Mouse (Mus musculus) embryonic facial prominence, embryonic 11.5 days (tissue): ENCODE results near the gene Tdrd12. TPM values are rescaled to one million over a fixed set of nuclear protein-coding genes. Genes with fewer than 3 reads are reported as not detected.

Source experiments
- ATAC-seq: fragments of 200-750 bp; cut with Nextera tagmentation; replicated peaks from 2 replicates; pipeline ENCODE4 v1.8.0; 2017; ENCODE audit warnings: low read depth; ENCODE audit not compliant: insufficient number of reproducible peaks, low FRiP score, low TSS enrichment
- DNase-seq: peaks from one replicate; pipeline ENCODE4 v3.0.0-alpha.2; 2015; ENCODE audit warnings: low spot score
- H3K27ac ChIP-seq: fragments of 300-500 bp; sonication (generic); replicated peaks from 2 replicates; pipeline ENCODE4 v1.5.1; 2014; ENCODE audit warnings: mild to moderate bottlenecking, low read depth, low read length, control low read depth
- H3K27me3 ChIP-seq: fragments of 300-500 bp; sonication (generic); 2 replicates; pipeline ENCODE4 v1.6.1; 2014; ENCODE audit warnings: mild to moderate bottlenecking, low read length, moderate library complexity, mixed read lengths; ENCODE audit not compliant: control insufficient read depth, insufficient read depth
- H3K36me3 ChIP-seq: fragments of 300-500 bp; sonication (generic); replicated peaks from 2 replicates; pipeline ENCODE4 v1.6.1; 2014; ENCODE audit warnings: low read depth, mild to moderate bottlenecking, low read length, moderate library complexity, mixed read lengths; ENCODE audit not compliant: control insufficient read depth, insufficient read depth
- H3K4me1 ChIP-seq: fragments of 300-500 bp; sonication (generic); 2 replicates; pipeline ENCODE4 v1.6.1; 2014; ENCODE audit warnings: low read length, mixed read lengths; ENCODE audit not compliant: control insufficient read depth, insufficient read depth
- H3K4me2 ChIP-seq: fragments of 300-500 bp; sonication (generic); 2 replicates; pipeline ENCODE4 v1.6.1; 2014; ENCODE audit warnings: low read depth, mild to moderate bottlenecking, control low read depth, low read length, moderate library complexity
- H3K4me3 ChIP-seq: fragments of 300-500 bp; sonication (generic); 2 replicates; pipeline ENCODE4 v1.5.1; 2014; ENCODE audit warnings: low read depth, low read length, control low read depth
- H3K9ac ChIP-seq: fragments of 300-500 bp; sonication (generic); replicated peaks from 2 replicates; pipeline ENCODE4 v1.6.1; 2014; ENCODE audit warnings: mild to moderate bottlenecking, control low read depth, low read length
- H3K9me3 ChIP-seq: fragments of 300-500 bp; sonication (generic); replicated peaks from 2 replicates; pipeline ENCODE4 v1.6.1; 2016; ENCODE audit warnings: mild to moderate bottlenecking, low read length, inconsistent platforms, mixed read lengths; ENCODE audit not compliant: control insufficient read depth
- WGBS: fragments of 180-500 bp; shearing (Covaris S2); extraction: QIAGEN DNeasy Blood & Tissue Kit; methylation state at CpG from one replicate; pipeline ENCODE4 v1.1.7; 2014; 5-methylcytosine and 5-hydroxymethylcytosine counted together
- polyA plus RNA-seq: library from polyadenylated mRNA; unstranded; fragments of >200 nt; fragmentation: Nextera tagmentation; extraction: Ambion mirVana; gene quantifications from 2 replicates; pipeline ENCODE4 v1.2.1, GENCODE M21; 2014

Gene Tdrd12
- polyA plus RNA-seq, 1 experiment from 2014 or later: 0.48 TPM

DNA sequence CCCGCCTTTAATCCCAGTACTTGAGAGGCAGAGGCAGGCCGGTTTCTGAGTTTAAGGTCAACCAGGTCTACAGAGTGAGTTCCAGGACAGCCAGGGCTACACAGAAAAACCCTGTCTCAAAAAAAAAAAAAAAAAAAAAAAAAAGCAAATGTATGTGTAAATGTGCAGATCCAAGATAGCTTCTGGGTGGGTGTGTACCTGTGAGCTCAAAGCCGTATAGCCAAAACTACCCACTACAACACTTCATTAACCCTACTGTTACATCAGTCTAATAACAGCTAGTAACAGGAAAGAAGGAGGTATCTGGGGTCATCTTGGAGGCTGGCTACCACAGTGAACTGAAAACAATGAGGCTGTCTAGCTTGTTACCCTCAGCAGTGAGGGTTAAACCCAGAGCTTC lies 22.3 kb upstream of the Tdrd12 start:
- no peak for ATAC-seq
- H3K9me3 ChIP-seq: no peaks in the 10 kb centered on the region
- DNase-seq: no peak
- no peak overlapping the region for H3K27ac ChIP-seq
- WGBS: 87% methylated on average over 3 of the region's 3 CpGs
- H3K36me3 ChIP-seq: no peaks in the 10 kb centered on the region
- H3K4me3 ChIP-seq: no peak overlapping the region
- H3K9ac ChIP-seq: no peak overlapping the region
- no peaks in the 10 kb centered on the region for H3K27me3 ChIP-seq
- no peak overlapping the region for H3K4me2 ChIP-seq
- H3K4me1 ChIP-seq: no peaks in the 10 kb centered on the region

DNA sequence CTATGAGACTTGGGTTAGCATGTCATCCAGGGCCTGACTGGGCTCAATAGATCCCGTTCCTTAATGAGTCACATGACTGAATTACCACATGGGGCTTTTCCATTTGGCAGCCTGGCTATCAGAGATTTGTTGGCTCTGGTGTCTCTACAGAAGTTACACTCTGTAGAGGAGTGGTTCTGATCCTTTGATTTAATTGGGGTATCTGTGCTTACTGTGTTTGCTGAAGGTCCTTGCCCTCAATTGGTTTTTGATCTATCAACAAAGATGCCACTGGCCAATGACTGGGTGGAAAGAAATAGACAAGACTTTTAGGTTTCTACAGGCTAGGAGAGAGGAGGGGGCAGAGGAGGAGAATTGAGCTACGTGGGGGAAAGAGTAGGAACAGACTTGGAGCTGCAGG lies 21.1 kb upstream of the Tdrd12 start:
- Histone ChIP-seq H3K4me3 (no peak overlapping the region), H3K4me1 (no peaks in the 10 kb centered on the region), H3K27me3 (no peaks in the 10 kb centered on the region), H3K9me3 (no peaks in the 10 kb centered on the region), H3K4me2 (no peak overlapping the region), H3K9ac (no peak overlapping the region), H3K27ac (no peak overlapping the region), H3K36me3 (no peaks in the 10 kb centered on the region)
- DNase-seq (no peak), ATAC-seq (no peak)
- WGBS: 49% methylated on average over 2 of the region's 2 CpGs

DNA sequence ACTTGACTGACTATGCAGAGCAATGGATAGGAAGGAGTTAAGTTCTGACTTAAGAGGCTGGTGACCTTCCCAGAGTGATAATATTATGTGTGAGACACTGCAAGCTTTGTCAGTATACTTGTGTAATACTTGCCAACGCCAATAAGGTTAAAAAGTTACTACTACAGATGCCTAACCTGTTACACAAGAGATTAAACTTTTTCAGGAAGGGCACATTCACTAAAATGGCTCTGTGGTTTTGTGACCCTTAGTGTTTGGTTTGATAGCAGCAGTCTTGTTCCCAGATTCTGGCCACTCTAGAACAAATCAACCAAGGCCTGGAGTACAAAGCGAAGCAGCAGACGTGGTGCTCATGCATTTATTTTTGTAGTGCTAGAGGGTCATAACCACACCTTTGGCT lies 20.0 kb upstream of the Tdrd12 start:
- no peak for ATAC-seq
- H3K36me3 ChIP-seq: no peaks in the 10 kb centered on the region
- no peak overlapping the region for H3K4me3 ChIP-seq
- H3K4me1 ChIP-seq: no peaks in the 10 kb centered on the region
- no peak overlapping the region for H3K4me2 ChIP-seq
- DNase-seq: no peak
- no peak overlapping the region for H3K27ac ChIP-seq
- H3K9me3 ChIP-seq: no peaks in the 10 kb centered on the region
- H3K27me3 ChIP-seq: no peaks in the 10 kb centered on the region
- 81% methylated on average over 3 of the region's 3 CpGs for WGBS
- no peak overlapping the region for H3K9ac ChIP-seq

DNA sequence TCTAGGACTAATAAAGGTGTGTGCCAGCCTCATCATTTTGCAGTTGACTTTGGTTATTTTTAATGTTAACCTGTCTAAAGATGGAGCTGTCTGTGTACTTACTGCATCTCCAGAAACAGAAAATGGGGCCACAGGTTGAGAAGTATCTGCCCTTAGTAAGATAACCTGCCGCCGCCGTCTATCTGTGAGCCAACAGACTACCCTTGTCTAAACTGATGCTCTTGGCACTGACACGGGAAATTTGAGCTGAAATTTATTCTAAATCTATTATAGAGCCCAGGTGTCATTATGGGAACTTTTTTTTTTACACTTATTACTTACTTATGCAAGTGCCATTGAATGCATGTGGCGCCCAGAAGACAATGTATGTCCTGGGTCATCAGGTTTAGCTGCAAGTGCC lies 19.4 kb upstream of the Tdrd12 start:
- no peaks in the 10 kb centered on the region for H3K4me1 ChIP-seq
- H3K9me3 ChIP-seq: no peaks in the 10 kb centered on the region
- no peaks in the 10 kb centered on the region for H3K36me3 ChIP-seq
- no peak overlapping the region for H3K4me2 ChIP-seq
- no peaks in the 10 kb centered on the region for H3K27me3 ChIP-seq
- H3K27ac ChIP-seq: no peak overlapping the region
- ATAC-seq: no peak
- DNase-seq: no peak
- no peak overlapping the region for H3K9ac ChIP-seq
- WGBS: 88% methylated on average over 5 of the region's 5 CpGs
- H3K4me3 ChIP-seq: no peak overlapping the region

DNA sequence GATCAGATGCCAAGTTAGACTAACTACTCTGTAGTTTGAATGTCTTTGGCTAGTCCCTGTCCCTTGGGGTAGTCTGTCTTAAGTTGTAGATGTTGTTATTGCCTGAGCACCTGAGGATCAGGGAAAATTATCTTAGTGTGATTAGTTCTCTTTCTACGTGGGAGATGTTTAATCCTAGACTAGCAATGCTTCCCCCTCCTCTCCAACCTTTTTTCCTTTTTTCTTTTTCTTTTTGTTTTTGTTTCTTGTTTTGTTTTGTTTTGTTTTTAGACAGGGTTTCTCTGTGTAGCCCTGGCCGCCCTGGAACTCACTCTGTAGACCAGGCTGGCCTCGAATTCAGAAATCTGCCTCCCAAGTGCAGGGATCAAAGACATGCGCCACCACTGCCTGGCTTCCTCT lies 18.7 kb upstream of the Tdrd12 start, which contains the start of gene Nudt19:
Nudt19 (minus strand) TSS at position 100 of the 399 bp plus-strand sequence.
- Histone ChIP-seq H3K4me1 (no peaks in the 10 kb centered on the region), H3K9ac (peak within 1 kb of the TSS; percentile 96), H3K36me3 (no peaks in the 10 kb centered on the region), H3K4me2 (peak within 1 kb of the TSS; percentile 95), H3K9me3 (no peaks in the 10 kb centered on the region), H3K27me3 (no peaks in the 10 kb centered on the region), H3K27ac (peak within 1 kb of the TSS; percentile 92), H3K4me3 (peak within 1 kb of the TSS; percentile 75)
- no peak for DNase-seq
- ATAC-seq: no peak
- 73% methylated on average over 4 of the region's 4 CpGs for whole genome bisulfite sequencing

DNA sequence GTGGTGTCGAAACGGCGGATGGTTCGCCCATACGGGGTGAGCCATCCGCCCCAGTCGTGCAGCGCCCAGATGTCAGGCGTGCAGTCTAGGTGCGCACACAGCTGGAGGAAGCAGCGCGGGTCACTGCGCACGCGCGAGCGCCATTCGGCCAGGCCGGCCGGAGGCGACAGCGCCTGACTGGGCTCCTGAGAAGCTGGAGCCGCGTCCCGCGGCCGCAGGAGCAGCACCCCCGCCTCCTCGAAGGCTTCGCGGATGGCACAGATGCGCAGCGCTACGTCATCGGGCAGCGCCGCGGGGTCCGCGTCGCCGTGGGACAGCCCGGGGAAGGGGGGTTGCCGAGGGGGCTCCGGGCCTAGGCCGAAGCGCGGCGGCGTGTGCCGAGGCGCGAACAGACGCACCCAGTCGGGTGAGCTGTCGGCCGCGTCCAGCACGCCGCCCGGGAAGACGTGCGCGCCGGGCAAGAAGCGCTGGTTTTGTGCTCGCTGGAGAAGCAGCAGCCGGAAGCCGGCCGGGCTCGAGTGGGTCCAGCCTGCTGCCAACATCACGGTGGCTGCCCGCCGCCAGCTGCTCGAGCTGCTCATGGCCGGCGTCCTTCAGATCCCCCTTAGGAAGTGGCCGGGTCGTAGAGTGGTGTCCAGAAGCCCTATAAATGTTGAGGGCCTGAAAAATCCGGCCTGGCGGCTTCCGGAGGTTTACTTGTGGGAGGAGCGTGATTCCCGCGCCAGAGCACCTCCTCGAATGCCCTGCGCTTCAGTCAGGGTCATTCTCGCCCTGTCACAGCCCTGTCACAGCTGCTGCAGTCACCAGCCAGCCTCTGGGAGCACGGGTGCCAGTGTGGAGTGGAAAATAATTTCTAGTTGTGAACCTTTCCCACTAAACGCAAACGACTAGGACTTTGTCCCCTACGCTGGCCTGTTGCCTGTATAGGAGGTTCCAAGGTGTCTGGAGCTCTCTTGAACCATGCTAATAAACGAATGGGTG lies 18.0 kb upstream of the Tdrd12 start:
- WGBS: under 1% methylated on average over 89 of the region's 93 CpGs
- ATAC-seq: peak; percentile 90
- Histone ChIP-seq H3K4me1 (no peaks in the 10 kb centered on the region), H3K27me3 (no peaks in the 10 kb centered on the region), H3K27ac (peak overlapping the region; percentile 92), H3K9me3 (no peaks in the 10 kb centered on the region), H3K4me2 (peak overlapping the region; percentile 95), H3K36me3 (no peaks in the 10 kb centered on the region), H3K4me3 (peak overlapping the region; percentile 75), H3K9ac (peak overlapping the region; percentile 96)
- DNase-seq: peak; percentile 94

DNA sequence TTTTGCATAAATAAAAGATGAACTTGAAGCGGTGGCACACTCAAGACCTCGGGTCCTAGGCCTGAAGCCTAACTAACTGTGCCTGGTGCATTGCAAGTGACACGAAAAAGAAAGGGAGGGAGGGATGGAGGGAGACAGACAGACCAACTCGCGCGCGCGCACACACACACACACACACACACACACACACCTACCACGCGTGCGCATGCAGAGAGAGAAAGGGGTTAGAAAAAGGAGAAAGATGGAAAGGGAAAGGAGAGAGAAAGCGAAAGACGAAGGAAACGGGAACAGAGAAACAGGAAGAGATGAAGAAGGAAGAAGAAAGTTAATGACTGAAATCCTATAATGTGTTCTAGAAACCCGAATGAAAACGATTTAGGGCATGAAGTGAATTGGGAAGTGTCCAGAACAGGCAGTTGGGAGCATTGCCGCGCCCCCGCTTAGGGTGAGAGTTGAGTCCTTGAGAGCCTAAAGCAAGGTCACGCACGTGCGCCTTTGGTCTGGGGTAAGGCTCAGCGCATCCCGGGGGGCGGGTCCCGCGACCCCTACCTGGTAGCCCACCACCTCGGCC lies 17.1 kb upstream of the Tdrd12 start:
- 7% methylated on average over 28 of the region's 28 CpGs for WGBS
- Histone ChIP-seq H3K4me3 (peak overlapping the region; percentile 75), H3K9me3 (no peaks in the 10 kb centered on the region), H3K9ac (peak overlapping the region; percentile 96), H3K27ac (peak overlapping the region; percentile 92), H3K4me1 (no peaks in the 10 kb centered on the region), H3K36me3 (no peaks in the 10 kb centered on the region), H3K4me2 (peak overlapping the region; percentile 95), H3K27me3 (no peaks in the 10 kb centered on the region)
- DNase-seq (peak; percentile 33), ATAC-seq (no peak)
